Mouse (Mus musculus): Measurements from ENCODE around the gene Tbc1d5.

Gene Tbc1d5

DNA sequence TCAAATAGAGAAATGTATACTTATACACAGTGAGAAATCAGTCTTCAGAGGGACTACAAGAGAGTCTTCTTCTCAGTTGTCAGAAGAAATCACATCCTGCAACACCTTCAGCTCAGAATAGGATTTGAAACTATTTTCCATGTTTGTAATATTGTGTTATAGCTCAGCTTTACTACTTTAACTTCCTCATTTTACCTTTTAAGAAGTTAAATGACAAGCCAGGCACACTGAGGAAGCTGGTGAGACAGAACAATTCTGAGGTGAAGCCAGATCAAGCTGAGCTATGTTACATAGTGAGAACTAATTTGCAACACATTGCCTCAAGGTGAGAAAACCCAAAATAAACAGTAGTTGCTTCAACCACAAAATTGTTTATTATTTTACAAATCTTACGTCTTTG, 135.3 kb downstream of the Tbc1d5 start:
- no peak for DNase-seq (ENCODE audit: low spot score)

DNA sequence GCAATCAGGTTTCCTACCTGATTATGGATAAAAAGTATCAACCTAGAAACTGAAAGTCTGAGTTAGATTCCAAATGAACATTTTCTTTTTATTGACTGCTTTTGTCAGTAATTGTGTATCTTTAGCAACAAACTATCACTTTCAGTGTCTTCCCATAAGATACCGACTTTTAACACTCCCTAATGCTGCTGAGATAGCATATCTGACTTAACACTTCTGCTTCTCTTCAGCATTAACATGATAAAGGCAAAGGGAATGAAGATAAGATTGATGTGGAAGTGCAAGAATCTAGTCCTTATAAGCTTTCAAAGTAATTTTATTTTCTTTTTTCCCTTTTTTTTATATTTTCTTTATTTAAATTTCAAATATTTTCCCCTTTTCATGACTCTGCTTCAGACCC, 138.3 kb downstream of the Tbc1d5 start:
- no peak for DNase-seq (ENCODE audit: low spot score)

DNA sequence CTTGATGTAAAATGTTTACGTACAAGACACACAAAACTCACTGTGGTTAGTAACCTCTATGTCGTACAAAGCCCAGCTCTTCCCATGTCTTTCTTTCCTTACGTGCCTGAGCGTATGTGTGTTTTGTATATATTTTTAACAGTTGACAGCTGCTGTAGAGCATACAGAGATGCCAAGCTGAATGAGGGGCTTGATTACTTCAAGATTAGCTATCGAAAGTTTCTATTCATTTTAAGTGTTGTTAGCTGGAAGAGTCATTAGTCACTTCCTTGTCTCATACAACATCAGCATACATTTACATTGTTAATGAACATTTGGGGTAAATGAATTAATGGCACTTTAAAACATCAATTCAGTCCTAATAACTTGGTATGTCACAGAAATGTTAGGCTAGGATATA, 155.9 kb downstream of the Tbc1d5 start:
- DNase-seq (ENCODE audit: low spot score), result no peak

DNA sequence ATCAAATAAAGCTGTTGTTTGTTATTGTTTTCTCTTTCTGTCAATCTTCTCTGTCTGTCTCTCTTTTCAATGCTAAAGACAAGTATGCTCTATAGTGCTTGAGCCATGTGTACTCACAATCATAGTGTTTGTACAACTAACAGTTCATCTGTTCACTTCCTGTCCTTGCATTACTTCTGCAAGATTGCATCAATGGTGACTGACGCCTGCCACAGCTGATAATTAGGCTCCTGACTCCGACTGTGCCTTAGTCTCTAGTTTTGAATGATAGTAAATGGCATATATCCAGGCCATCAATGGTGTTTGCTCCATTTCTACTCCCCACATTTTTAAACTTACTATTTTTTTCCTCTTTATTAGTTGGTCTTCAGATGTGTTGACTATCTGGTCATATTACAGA, 162.8 kb downstream of the Tbc1d5 start:
- no peak for DNase-seq (ENCODE audit: low spot score)

DNA sequence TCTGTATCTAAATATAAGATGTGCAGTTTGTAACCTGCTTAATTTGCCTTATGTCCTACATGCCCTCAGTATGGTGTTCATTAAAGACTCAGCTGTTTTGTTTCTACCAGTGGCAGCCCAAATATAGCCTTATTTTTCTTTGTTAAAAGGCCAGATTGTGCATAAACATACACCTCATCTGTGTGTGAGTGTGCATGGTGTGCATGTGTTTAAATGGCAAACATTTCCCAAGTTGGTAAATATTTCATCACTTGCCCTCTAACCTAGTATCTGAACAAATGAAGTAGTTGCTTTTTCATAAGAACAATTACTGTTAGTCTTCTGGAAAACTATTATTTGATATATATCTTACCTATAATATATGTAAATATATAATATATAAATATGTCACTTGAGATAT, 165.2 kb downstream of the Tbc1d5 start:
- DNase-seq (ENCODE audit: low spot score), result no peak

DNA sequence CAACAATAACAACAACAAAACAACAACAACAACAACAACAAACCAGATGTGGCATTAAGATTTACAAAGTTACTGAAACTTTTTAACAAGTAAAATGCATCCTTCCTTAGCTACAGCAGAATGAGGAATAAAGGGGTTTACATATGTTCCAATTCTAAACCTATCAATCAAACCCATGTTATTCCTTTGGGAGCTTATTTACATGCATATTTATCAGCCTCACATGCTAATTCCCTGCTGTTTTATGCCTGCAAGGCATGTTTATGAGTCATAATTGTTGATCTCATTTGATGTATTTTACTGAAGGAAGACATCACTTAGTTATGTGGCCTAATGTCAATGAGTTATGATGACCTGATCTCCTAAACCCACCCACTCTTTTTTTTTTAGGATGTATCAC, 176.0 kb downstream of the Tbc1d5 start:
- no peak for DNase-seq (ENCODE audit: low spot score)

DNA sequence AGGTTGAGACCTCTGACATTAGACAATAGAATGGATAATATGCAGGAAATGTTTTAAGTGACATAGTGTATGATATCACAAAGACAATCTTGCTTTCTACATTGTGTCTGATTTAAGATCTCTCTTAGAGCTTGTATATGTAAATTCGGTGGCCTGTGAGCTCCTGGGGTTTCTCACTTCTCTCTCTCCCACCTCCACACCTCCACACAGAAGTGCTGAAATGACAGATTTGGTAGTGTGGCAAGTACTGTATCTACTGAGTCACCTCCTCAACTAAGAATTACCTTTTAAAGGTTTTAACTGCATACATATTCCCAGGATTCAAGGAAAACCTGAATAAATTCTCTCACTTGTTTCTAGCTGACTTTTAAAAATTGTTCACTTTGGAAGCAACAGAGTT, 180.9 kb downstream of the Tbc1d5 start:
- no peak for DNase-seq (ENCODE audit: low spot score)

DNA sequence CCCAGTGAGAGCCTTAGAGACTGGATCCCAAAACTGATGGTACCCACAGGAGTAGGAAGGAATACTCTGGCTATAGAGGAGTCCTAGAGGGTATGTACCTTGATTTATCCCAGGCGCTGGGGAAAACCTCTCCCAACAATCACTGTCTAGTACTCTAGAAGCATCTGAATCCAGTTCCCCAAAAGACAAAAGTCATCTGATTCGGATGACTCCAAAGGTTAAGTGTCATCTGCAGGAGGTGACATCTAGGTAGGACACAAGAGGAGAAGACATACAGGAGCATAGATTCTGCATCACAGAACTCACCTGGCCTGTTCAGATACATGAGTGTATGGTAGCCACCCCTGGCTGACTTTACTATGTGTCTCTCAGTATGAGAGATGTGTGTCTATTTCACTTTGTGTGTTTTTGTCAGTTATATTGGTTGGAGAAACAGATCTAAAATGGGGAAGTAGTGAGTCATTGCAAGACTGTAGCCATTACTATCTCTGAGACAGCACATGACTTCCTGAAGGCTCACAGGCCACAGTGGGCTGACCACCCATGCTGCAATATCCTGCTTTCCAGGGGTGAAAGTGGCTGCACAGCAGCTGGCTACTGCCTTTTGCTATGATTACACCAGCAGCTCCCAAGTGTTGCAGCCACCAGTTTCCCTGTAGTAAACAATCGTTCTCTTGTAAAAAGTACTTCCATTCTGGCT, 185.7 kb downstream of the Tbc1d5 start:
- DNase-seq (ENCODE audit: low spot score), result no peak

DNA sequence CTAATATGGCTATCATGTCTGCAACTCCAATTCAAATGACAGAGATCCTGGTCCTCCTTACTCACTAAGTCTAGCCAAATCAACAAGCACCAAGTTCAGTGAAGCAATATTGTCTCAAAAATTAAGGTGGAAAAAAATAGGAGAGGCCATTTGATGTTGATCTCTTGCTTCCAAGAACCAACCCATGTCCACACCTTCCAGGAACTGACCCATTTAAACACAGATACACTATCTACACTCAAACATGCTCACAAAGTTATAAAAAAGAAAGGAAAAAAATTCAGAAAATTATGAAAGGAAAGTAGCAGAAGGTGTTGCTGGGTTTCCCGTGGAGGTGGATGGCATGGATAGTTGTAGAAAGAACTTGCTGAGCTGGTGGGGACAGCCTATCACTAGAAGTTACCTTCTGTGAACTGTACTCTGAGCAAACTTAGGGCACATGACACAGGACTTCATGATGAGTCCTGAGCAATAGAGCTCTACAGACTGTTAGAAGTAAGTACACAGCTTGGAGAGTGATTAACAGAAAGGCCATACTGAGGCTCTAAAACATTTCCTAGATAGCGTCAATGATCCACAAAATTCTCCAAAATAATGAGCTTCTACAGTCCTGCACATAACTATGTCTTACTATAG, 188.3 kb downstream of the Tbc1d5 start:
- no peak for DNase-seq (ENCODE audit: low spot score)

DNA sequence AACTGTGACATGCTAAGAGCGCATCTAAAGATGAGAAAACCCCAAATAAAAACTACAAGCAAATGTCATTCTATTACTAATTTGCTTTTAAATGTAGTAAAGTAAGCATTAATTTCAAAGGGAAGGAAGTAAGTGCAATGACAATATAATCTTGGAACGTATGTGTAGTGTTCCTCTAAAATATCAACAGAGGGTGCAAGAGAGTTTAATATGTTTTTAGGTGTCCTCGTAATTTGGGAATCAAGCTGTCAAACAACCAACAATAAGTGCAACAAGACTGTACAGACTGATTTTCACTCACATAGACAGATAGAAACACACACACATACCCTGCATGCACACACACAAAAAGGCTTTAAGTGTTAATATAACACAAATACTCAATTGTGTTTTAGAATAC, 191.2 kb downstream of the Tbc1d5 start:
- no peak for DNase-seq (ENCODE audit: low spot score)

DNA sequence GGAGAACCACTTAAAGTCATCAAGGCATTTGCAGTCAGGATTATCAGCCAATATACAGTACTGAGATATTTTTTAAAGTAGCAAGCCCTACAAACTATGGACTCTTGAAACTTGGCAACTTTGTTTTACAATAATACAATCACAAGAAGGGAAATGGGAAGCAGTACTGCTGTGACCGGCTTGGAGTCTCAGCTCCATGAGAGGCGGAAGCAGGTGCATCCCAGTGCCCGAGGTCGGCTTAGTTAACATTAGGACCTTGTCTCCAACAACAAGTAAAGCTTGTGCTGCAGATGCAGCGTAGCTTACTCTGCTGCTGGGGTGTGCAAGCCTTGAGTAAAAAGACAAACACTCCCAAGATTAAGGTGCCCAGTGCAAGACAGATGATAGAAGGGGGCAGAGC, 197.2 kb downstream of the Tbc1d5 start:
- no peak for DNase-seq (ENCODE audit: low spot score)

DNA sequence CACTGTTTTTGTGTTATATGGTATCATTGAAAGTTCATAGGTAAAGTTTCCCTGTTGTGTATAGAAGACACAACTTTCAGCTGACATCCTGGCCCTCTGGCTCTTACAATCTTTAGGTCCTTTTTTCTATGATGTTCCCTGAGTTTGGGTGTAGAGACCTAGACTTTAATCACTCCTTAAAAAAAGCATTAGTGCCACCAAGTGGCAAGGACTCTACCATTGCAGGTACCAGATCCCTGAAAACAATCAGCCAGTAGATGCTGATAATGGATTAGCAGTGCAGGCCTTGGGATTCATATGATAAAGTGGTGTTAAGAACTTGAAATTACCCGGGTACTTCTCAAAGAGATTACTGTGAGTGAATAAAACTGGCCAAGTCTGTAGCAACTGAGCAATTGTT, 207.0 kb downstream of the Tbc1d5 start:
- DNase-seq (ENCODE audit: low spot score), result no peak

DNA sequence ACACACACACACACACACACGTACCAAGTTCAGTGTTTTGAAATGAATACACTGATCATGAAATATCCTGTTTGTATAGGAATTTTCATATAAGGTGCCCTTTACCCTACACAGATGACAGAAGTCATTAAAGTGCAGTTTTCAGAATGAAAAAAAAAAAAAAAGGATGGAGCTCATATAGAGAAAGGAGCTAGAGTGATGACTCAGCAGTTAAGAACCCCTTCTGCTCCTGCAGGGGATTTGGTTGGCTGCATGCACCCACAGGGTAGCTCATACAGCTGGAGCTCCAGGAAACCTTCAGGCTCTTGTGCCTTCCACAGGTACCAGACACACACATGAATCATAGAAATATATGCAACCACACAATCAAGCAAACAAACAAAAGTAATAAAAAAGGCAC, 213.0 kb downstream of the Tbc1d5 start:
- no peak for DNase-seq (ENCODE audit: low spot score)

DNA sequence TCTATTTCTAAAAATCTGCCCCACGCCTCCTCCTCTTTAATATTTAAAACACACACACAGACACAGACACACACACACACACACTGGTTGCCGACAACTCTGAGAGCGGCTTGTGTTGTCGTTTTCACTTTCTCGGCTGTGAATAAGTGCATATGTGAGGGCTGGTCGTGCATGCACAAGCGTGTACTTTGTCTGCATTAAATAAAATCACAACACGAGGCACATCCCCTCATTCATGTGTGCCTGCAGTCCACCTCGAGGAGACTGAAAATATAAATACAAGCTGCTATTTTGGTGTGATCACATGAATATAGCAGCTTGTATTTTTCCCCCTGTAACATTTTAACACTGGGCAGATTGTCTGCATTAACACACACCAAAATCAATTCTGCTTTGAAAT, 224.8 kb downstream of the Tbc1d5 start:
- no peak for DNase-seq (ENCODE audit: low spot score)

DNA sequence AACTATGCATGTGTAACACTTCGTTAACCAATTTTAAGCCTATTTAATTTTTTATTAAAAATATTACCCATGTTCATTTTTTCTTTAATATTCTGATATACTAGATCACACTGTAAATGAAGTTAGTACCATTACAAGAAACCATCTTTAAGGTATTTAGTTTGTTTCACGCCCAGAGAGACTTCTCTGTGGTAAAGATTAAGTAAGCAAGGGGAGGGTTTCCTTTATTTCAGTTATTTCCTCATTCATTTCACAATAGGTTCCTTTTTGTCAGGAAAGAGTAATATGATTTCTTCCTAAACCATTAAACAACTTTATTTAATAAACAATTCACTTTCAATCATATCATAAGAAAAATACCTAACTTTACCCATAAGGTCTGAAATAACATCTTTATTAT, 256.8 kb downstream of the Tbc1d5 start:
- no peak for DNase-seq (ENCODE audit: low spot score)

DNA sequence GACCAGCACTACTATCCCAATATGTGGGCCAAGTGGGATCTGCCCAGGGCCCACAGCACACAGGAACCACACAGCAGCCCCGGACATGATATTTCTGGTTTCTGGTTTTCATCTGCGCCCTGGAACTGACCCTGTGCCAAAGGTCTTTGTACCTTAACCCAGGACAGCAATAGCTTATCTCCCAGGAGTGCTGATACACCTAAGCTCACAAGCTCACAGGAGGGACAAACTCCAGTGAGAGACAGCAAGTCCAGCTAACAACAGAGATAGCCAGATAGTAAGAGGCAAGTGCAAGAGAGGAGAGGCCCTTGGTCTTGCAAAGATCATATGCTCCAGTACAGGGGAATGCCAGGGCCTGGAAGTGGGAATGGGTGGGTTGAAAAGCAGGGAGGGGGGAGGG, 263.9 kb downstream of the Tbc1d5 start:
- no peak for DNase-seq (ENCODE audit: low spot score)

DNA sequence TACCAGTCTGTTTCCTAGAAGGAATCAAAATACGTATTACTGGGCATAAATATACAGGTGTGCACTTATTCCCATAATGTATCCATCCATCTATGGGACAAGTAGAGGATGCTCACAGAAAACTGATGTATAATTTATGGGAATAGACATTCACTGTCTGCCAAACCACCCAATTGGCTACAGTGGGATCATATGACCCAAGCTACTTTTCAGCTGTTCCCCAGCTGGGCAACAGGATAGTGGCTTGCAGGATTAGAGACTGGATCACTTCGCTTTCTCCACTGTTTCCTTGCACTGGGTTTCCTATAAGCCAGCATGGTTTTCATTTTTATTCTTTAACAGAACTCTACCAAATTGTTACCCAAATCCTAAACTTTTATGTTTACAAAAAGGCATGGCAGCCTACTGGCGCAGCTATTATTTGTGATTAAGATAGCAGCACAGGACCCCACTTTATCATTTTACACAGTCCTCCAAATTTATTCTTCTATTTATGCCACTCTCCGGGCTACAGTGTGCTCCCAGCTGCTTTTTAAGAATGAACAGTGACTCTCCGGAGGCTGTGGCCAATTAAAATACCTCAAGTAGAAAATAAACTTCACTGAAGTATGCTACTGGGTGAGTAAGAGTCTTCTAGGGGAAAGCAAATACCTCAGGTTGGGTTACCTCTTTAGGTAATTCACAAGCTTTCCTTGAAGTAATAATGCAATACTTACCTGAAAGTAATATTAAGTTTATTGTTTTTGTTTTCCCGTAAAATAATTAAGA, 270.4 kb downstream of the Tbc1d5 start:
- DNase-seq (ENCODE audit: low spot score), result no peak

DNA sequence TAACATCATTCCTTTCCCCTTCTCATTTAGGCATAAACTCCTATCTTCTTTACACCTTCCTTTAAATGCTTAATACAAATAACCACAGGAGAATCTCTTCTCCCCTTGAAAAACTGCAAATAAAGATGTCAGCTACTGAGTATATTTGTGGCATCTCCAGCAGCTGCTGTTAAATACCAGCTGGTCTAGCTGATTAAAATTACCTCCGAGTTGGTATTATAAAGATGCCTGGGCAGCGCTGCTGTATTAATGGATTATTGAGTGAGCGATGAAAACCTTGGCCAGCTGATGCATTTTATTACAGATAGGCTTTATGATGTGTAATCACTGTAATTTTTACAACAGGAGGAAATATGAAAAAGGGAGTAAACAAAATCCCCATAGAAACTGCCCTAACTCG, 271.0 kb downstream of the Tbc1d5 start:
- DNase-seq (ENCODE audit: low spot score), result no peak

DNA sequence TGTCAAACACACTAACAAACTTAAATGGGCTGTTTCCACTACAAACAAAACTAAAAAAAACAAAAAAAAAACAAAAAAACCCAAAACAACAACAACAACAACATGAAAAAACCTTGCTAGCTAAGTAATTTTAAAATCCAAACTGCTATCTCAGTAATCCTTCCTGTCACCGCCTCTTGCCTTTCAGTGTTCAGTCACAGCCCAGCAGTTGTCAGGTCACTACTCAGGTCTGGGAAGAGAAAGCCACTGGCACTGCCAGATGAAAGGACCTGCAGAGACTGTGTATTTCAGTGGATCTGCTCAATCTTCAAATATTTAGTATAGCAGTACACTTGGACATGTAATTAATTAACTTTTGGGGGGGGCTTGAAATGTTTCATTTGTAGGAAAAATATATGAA, 272.5 kb downstream of the Tbc1d5 start:
- DNase-seq (ENCODE audit: low spot score), result no peak

DNA sequence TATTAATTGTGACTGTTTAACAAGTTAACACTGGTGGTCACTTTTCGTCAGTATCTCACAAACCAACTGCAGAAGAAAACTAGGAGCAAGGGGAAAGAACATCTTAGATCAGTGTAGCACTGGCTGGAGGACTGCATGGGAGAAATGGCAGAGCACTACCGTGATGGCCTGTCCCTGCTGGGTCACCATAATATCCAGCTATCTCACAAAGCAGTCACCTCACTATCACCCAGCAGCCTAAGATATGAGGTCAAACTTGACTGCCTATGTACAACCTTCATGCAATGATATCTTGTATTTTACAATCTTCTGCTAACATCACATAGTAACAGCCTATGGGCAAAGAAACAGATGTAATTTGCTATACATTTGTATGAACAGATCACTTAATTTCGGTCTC, 274.7 kb downstream of the Tbc1d5 start:
- DNase-seq (ENCODE audit: low spot score), result no peak

DNA sequence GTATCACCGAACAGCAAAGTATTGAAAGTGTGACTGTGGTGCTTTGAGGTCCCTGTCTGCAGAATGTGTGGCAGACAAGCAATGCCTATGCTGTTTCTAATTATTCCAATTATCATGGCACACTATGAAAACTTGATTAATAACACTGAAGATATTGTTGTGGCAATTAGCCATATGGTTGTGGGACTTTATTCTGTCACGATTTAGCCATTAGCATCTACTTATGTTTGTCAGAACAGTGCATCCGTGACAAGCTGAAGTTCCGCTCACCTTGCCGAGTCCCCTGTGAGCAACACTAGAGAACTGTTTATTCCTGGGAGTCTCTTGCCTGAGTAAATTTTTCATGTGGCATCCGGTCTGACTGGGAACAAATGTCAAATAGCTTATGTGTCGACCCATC, 281.3 kb downstream of the Tbc1d5 start:
- DNase-seq (ENCODE audit: low spot score), result no peak

DNA sequence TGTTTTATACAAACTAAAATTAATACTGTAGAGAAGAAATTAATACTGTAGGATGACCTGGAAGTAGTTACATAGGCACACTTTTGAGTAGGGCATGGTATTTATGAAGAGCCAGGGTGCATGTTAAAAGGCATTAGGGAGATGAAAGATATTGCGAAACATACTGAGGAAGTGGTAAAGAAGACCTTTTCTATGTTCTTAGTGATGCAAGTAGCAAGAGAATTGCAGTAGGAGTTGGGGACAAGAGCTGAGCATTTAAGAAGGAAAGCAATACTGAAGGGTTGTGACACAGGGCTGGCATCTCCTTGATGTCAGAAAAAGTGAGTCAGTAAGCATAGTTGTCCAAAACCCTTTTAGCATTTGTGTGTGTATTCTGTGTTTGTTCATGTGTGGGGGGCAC, 289.7 kb downstream of the Tbc1d5 start:
- DNase-seq (ENCODE audit: low spot score), result no peak

DNA sequence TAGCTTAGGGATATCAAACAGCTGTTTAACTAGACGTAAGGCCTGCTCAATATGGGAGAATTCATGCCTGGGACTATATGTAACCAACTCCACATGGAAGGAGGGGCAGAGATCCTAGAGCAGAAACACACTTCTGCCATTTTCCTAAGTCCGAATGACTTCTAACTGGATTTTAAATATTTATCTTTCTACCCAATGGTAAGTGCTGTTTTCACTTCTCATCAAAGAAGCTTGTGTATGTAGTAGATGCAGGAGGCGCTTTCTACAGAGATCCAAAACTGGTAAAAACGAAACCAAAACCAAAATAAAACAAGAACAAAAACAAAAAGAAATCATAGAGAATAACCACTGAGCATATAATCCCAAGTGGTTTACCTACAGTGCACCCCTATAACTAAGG, 299.2 kb downstream of the Tbc1d5 start:
- DNase-seq (ENCODE audit: low spot score), result no peak

DNA sequence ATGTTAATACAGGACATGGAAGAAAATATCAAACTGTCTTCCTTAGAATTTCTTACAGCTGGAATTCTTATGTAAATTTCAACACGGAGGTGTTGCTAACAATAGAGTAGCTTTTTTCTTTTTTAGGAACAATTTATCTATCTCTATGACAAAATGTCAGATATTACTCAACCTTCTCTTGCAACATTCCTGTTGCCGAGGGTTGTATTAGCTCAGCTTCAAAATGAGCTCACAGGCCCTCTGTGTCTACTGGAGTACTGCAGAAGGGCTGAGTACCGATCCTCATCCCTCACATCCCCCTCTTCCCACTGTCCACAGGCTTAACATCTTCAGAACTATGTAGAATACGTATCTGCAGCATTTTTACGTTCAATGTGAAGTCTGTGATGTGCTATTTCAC, 302.7 kb downstream of the Tbc1d5 start:
- DNase-seq (ENCODE audit: low spot score), result no peak
